8 mouse cellular contexts compared by ENCODE assay signal in the genomic region with DNA sequence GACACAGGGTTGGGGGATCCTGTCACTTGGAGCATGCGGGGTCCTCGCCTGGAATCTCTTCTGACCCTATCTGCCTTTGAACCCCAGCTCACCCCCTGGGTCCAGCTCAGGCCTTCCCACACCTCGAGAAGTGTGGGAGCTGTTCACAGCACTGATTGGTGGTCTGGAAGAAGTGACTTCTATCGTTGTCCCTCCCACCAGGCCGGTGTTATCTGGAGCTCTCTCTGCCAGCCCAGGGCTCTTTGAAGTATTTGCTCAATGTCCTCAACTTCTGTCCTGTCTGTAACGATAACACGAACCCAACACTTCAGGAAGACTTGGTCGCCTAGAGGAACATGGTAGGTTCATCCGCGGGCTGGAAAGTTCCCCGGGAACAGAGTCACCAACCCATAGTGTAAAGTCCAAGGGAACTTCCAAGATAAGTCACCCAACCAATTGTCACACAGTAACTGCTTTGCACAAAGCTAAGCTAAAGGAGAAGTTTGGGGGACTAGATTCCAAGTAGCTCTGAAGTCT. TPM values are rescaled to one million over a fixed set of nuclear protein-coding genes. Genes with fewer than 3 reads are reported as not detected.
DNase-seq lines count a peak whose midpoint lies in the region; ATAC-seq and TF ChIP-seq lines count a peak whose summit lies in the region.

No protein-coding gene starts in this region.

- no peak for TF ChIP-seq CTCF in liver, adult 2 months (IDR thresholded peaks at IDR 0.05; ENCODE audit: low read depth, low read length)
- no peak for TF ChIP-seq CTCF in small intestine, adult 2 months (IDR thresholded peaks at IDR 0.05; ENCODE audit: extremely low read depth, insufficient read length, insufficient replicate concordance, low read depth, low read length)

- H3K27me3 ChIP-seq in liver, adult 2 months (ENCODE audit: control insufficient read depth, insufficient read depth, low read length), result no peaks in the 10 kb centered on the region
- peaks cover 16% of the 10 kb centered on the region for H3K27me3 ChIP-seq in intestine, embryonic 14.5 days (replicated peaks; ENCODE audit: control insufficient read depth, insufficient read depth, low read length)
- H3K27me3 ChIP-seq in small intestine, adult 2 months (ENCODE audit: control insufficient read depth, insufficient read depth, low read length), result no peaks in the 10 kb centered on the region

- DNase-seq in adrenal gland, adult (ENCODE audit: inconsistent age in 2 of 2, low spot score in 1 of 2), result peak; percentile 41 to 72
- no peak for DNase-seq in adrenal gland, postnatal 25 days
- peak; percentile 75 for DNase-seq in liver, adult 2 months (ENCODE audit: extremely low read depth, low read depth, low spot score)
- no peak for DNase-seq in liver
- no peak for DNase-seq in intestine, embryonic 14.5 days (ENCODE audit: low spot score)
- DNase-seq in frontal cortex, postnatal 10 days (ENCODE audit: low spot score in 2 of 2), result no peak

- peaks cover 14% of the 10 kb centered on the region for H3K4me1 ChIP-seq in liver, adult 2 months (ENCODE audit: control insufficient read depth, insufficient read depth, low read length)
- H3K4me1 ChIP-seq in intestine, embryonic 14.5 days (replicated peaks; ENCODE audit: control insufficient read depth, insufficient read depth, low read length), result peaks cover 23% of the 10 kb centered on the region
- H3K4me1 ChIP-seq in small intestine, adult 2 months (ENCODE audit: control insufficient read depth, insufficient read depth, insufficient read length, low read length), result peaks cover 14% of the 10 kb centered on the region; the same call in 1 of the 2 replicates

- ATAC-seq in intestine, embryonic 14.5 days (replicated peaks; ENCODE audit: low FRiP score, low TSS enrichment, low read depth), result no peak
- no peak; the same call in 1 of the 2 replicates for ATAC-seq in granulocyte monocyte progenitor cell, adult 5-6 weeks (replicated peaks; ENCODE audit: poor library complexity, severe bottlenecking)

- no peaks in the 10 kb centered on the region for H3K36me3 ChIP-seq in liver, adult 2 months (ENCODE audit: control insufficient read depth, insufficient read depth, low read length)
- H3K36me3 ChIP-seq in intestine, embryonic 14.5 days (ENCODE audit: control insufficient read depth, insufficient read depth, low read length), result no peaks in the 10 kb centered on the region
- H3K36me3 ChIP-seq in small intestine, adult 2 months (ENCODE audit: control insufficient read depth, insufficient read depth, low read length), result peaks cover 1% of the 10 kb centered on the region; the same call in 1 of the 2 replicates

- H3K27ac ChIP-seq in liver, adult 2 months (replicated peaks; ENCODE audit: insufficient read depth, low read depth, low read length), result peak overlapping the region; percentile 87
- no peak overlapping the region for H3K27ac ChIP-seq in intestine, embryonic 14.5 days (ENCODE audit: low read depth)
- H3K27ac ChIP-seq in small intestine, adult 2 months (ENCODE audit: insufficient read depth, low read depth, low read length), result peak overlapping the region; percentile 99

- H3K4me3 ChIP-seq in liver, adult 2 months (ENCODE audit: insufficient read depth, low read depth, low read length), result 0 out of 2 replicates have a peak overlapping the region, but pooled peaks have one; percentile 85
- peak overlapping the region; percentile 67; the same call in 1 of the 2 replicates for H3K4me3 ChIP-seq in intestine, embryonic 14.5 days (ENCODE audit: low read depth, low read length)
- H3K4me3 ChIP-seq in small intestine, adult 2 months (ENCODE audit: low read depth, low read length), result peak overlapping the region; percentile 48

- 30% methylated on average over 11 of the region's 11 CpGs for WGBS in liver, adult 2 months
- 49% methylated on average over 11 of the region's 11 CpGs for WGBS in intestine, embryonic 14.5 days
- 28% methylated on average over 11 of the region's 11 CpGs for WGBS in small intestine, adult 2 months

- no peaks in the 10 kb centered on the region for H3K9me3 ChIP-seq in intestine, embryonic 14.5 days (ENCODE audit: control insufficient read depth, low read length)

- H3K79me2 ChIP-seq in liver, adult 2 months (ENCODE audit: control insufficient read depth, insufficient read depth, low read length), result no peaks in the 10 kb centered on the region

- H3K9ac ChIP-seq in liver, adult 2 months (ENCODE audit: low read depth, low read length), result peak overlapping the region; percentile 16; the same call in 1 of the 2 replicates
- H3K9ac ChIP-seq in intestine, embryonic 14.5 days (ENCODE audit: low read length), result no peak overlapping the region

- TF ChIP-seq POLR2A in liver, adult 2 months (IDR thresholded peaks at IDR 0.05; ENCODE audit: extremely low read depth, insufficient read depth, low read length), result no peak
- no peak for TF ChIP-seq POLR2A in small intestine, adult 2 months (IDR thresholded peaks at IDR 0.05; ENCODE audit: low read depth, low read length)

- peak overlapping the region; percentile 66 for H3K4me2 ChIP-seq in intestine, embryonic 14.5 days (ENCODE audit: low read length)

RNA-seq across cellular contexts. Expression of a gene that starts 4.4 kb away (rescaled TPM):
- total RNA-seq in adrenal gland, postnatal 25 days (2021), result 49.4 and 53.6 TPM in 2 replicates
- 3.8 and 6.0 TPM in 2 replicates for total RNA-seq in liver, adult 2 months (2014; rRNA removed)
- polyA plus RNA-seq in liver, adult 2 months (2012; rRNA removed), result 8.9 and 11.2 TPM in 2 replicates
- 4.6 and 4.8 TPM in 2 replicates for polyA plus RNA-seq in intestine, embryonic 14.5 days (2014; fragmentation: Nextera tagmentation; extraction: Ambion mirVana)
- 18.4 and 38.6 TPM in 2 replicates for polyA plus RNA-seq in small intestine, adult 2 months (2012; rRNA removed)
- 5.7 and 8.5 TPM in 2 replicates for total RNA-seq in granulocyte monocyte progenitor cell, adult 5-6 weeks (2014; fragmentation: Nextera tagmentation)
- total RNA-seq in granulocyte monocyte progenitor cell, adult 5-6 weeks (2017), result 4.9 and 6.5 TPM in 2 replicates

RNA-seq across cellular contexts. Expression of a gene that starts 26.8 kb away (rescaled TPM):
- total RNA-seq in adrenal gland, postnatal 25 days (2021), result 164 and 166 TPM in 2 replicates
- 35.7 and 41.0 TPM in 2 replicates for total RNA-seq in liver, adult 2 months (2014; rRNA removed)
- 73.6 and 94.5 TPM in 2 replicates for polyA plus RNA-seq in liver, adult 2 months (2012; rRNA removed)
- polyA plus RNA-seq in intestine, embryonic 14.5 days (2014; fragmentation: Nextera tagmentation; extraction: Ambion mirVana), result 41.2 and 47.9 TPM in 2 replicates
- polyA plus RNA-seq in small intestine, adult 2 months (2012; rRNA removed), result 112 and 249 TPM in 2 replicates
- total RNA-seq in granulocyte monocyte progenitor cell, adult 5-6 weeks (2014; fragmentation: Nextera tagmentation), result 48.1 and 62.9 TPM in 2 replicates
- 0.82 and 6.5 TPM in 2 replicates for total RNA-seq in granulocyte monocyte progenitor cell, adult 5-6 weeks (2017)

RNA-seq across cellular contexts. Expression of a gene that starts 29.3 kb away (rescaled TPM):
- total RNA-seq in adrenal gland, postnatal 25 days (2021), result 6.2 and 7.8 TPM in 2 replicates
- total RNA-seq in liver, adult 2 months (2014; rRNA removed), result 0.37 and 0.67 TPM in 2 replicates
- polyA plus RNA-seq in liver, adult 2 months (2012; rRNA removed), result 2.5 and 3.5 TPM in 2 replicates
- polyA plus RNA-seq in intestine, embryonic 14.5 days (2014; fragmentation: Nextera tagmentation; extraction: Ambion mirVana), result 3.1 and 3.6 TPM in 2 replicates
- polyA plus RNA-seq in small intestine, adult 2 months (2012; rRNA removed), result 2.1 and 3.8 TPM in 2 replicates
- total RNA-seq in granulocyte monocyte progenitor cell, adult 5-6 weeks (2014; fragmentation: Nextera tagmentation), result 7.5 and 8.1 TPM in 2 replicates
- 1.6 and 2.5 TPM in 2 replicates for total RNA-seq in granulocyte monocyte progenitor cell, adult 5-6 weeks (2017)

RNA-seq across cellular contexts. Expression of a gene that starts 41.5 kb away (rescaled TPM):
- 27.0 and 36.1 TPM in 2 replicates for total RNA-seq in adrenal gland, postnatal 25 days (2021)
- 0.34 and 0.37 TPM in 2 replicates for total RNA-seq in liver, adult 2 months (2014; rRNA removed)
- polyA plus RNA-seq in liver, adult 2 months (2012; rRNA removed), result 5.6 and 12.0 TPM in 2 replicates
- 19.2 and 19.7 TPM in 2 replicates for polyA plus RNA-seq in intestine, embryonic 14.5 days (2014; fragmentation: Nextera tagmentation; extraction: Ambion mirVana)
- 25.9 and 77.9 TPM in 2 replicates for polyA plus RNA-seq in small intestine, adult 2 months (2012; rRNA removed)
- total RNA-seq in granulocyte monocyte progenitor cell, adult 5-6 weeks (2014; fragmentation: Nextera tagmentation), result 6.3 and 14.3 TPM in 2 replicates
- 1.8 and 2.8 TPM in 2 replicates for total RNA-seq in granulocyte monocyte progenitor cell, adult 5-6 weeks (2017)

RNA-seq across cellular contexts. Expression of a gene that starts 44.4 kb away (rescaled TPM):
- 216 and 226 TPM in 2 replicates for total RNA-seq in adrenal gland, postnatal 25 days (2021)
- total RNA-seq in liver, adult 2 months (2014; rRNA removed), result 281 and 313 TPM in 2 replicates
- 299 and 334 TPM in 2 replicates for polyA plus RNA-seq in liver, adult 2 months (2012; rRNA removed)
- 473 and 491 TPM in 2 replicates for polyA plus RNA-seq in intestine, embryonic 14.5 days (2014; fragmentation: Nextera tagmentation; extraction: Ambion mirVana)
- 164 and 330 TPM in 2 replicates for polyA plus RNA-seq in small intestine, adult 2 months (2012; rRNA removed)
- total RNA-seq in granulocyte monocyte progenitor cell, adult 5-6 weeks (2014; fragmentation: Nextera tagmentation), result 181 and 283 TPM in 2 replicates
- 168 and 196 TPM in 2 replicates for total RNA-seq in granulocyte monocyte progenitor cell, adult 5-6 weeks (2017)

Comparison
In these comparisons a context has a peak if more than half of its experiments do, and no peak if none do; other contexts are left out.
1. DNase-seq: peak in adrenal gland, adult (2 of 2) and liver, adult 2 months (single experiment); none in adrenal gland, postnatal 25 days (single experiment), liver (single experiment), intestine, embryonic 14.5 days (single experiment) and frontal cortex, postnatal 10 days (0 of 2).
2. Peak in every context shown above with its lines, with median percentiles within 50 percentile points of each other: H3K4me3 ChIP-seq.